Mouse (Mus musculus) limb, embryonic 13.5 days (tissue): ENCODE results near the gene Ifnk. TPM values are rescaled to one million over a fixed set of nuclear protein-coding genes. Genes with fewer than 3 reads are reported as not detected.

Source experiments
- ATAC-seq: fragments of 200-750 bp; cut with Nextera tagmentation; 2 replicates; pipeline ENCODE4 v1.8.0; 2017; ENCODE audit warnings: low read depth, moderate number of reproducible peaks, moderate TSS enrichment; ENCODE audit not compliant: low FRiP score
- H3K27ac ChIP-seq: fragments of 300-500 bp; sonication (generic); 2 replicates; pipeline ENCODE4 v1.5.1; 2015; ENCODE audit warnings: inconsistent platforms, mild to moderate bottlenecking, moderate library complexity
- H3K27me3 ChIP-seq: fragments of 300-500 bp; sonication (generic); 2 replicates; pipeline ENCODE4 v1.6.1; 2015; ENCODE audit warnings: mild to moderate bottlenecking, inconsistent platforms
- H3K36me3 ChIP-seq: fragments of 300-500 bp; sonication (generic); 2 replicates; pipeline ENCODE4 v1.6.1; 2015; ENCODE audit warnings: inconsistent platforms, mild to moderate bottlenecking, moderate library complexity
- H3K4me1 ChIP-seq: fragments of 300-500 bp; sonication (generic); 2 replicates; pipeline ENCODE4 v1.6.1; 2015; ENCODE audit warnings: inconsistent platforms
- H3K4me2 ChIP-seq: fragments of 300-500 bp; sonication (generic); replicated peaks from 2 replicates; pipeline ENCODE4 v1.6.1; 2015; ENCODE audit warnings: inconsistent platforms, mild to moderate bottlenecking, moderate library complexity
- H3K4me3 ChIP-seq: fragments of 300-500 bp; sonication (generic); 2 replicates; pipeline ENCODE4 v1.5.1; 2015; ENCODE audit warnings: moderate library complexity, mild to moderate bottlenecking, inconsistent platforms
- H3K9ac ChIP-seq: fragments of 300-500 bp; sonication (generic); 2 replicates; pipeline ENCODE4 v1.6.1; 2015; ENCODE audit warnings: mild to moderate bottlenecking, inconsistent platforms
- H3K9me3 ChIP-seq: fragments of 300-500 bp; sonication (generic); 2 replicates; pipeline ENCODE4 v1.6.1; 2016; ENCODE audit warnings: inconsistent platforms
- WGBS: fragments of 180-500 bp; shearing (Covaris S2); methylation state at CpG from one replicate; pipeline ENCODE4 v1.1.7; 2015; 5-methylcytosine and 5-hydroxymethylcytosine counted together
- polyA plus RNA-seq: library from polyadenylated mRNA; unstranded; fragments of >200 nt; fragmentation: Nextera tagmentation; extraction: Ambion mirVana; gene quantifications from 2 replicates; pipeline ENCODE4 v1.2.1, GENCODE M21; 2015

The Ifnk gene
- polyA plus RNA-seq, 1 experiment from 2014 or later: 0.31 TPM

- no peak overlapping the region for H3K9ac ChIP-seq
- H3K9me3 ChIP-seq: no peaks in the 10 kb centered on the region
- ATAC-seq: peak; percentile 64; the same call in 1 of the 2 replicates
- H3K4me3 ChIP-seq: no peak overlapping the region
- peak overlapping the region; percentile 44 for H3K4me2 ChIP-seq
- H3K4me1 ChIP-seq: peaks cover 18% of the 10 kb centered on the region
- H3K36me3 ChIP-seq: no peaks in the 10 kb centered on the region
- no peaks in the 10 kb centered on the region for H3K27me3 ChIP-seq
- peak overlapping the region; percentile 74; the same call in 1 of the 2 replicates for H3K27ac ChIP-seq
- 40% methylated on average over 12 of the region's 12 CpGs for WGBS
Observed at GRCm38 (mm10) chr4:35143472-35144102, 8.3 kb upstream of the Ifnk start.

DNA sequence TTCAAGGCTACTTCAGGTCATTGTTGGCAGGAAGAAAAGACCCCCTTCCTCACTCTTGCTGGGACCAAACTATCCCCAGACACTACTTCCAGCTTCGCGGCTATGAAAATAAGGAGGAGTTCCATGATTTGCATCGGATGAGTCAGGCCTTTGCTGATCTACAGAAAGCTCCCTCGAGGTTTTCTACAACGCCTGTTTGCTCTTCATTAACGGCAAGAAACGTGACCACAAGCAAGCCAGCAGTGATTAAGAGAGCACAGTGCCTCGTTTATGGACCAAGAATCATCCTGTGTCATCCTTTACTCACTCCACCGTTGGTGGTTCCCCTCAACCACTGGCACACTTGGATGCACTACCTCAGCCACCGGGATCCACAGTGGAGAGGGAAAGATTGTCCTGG is 6.1 kb upstream of the Ifnk start:
- Histone ChIP-seq H3K9me3 (no peaks in the 10 kb centered on the region), H3K4me1 (peaks cover 18% of the 10 kb centered on the region), H3K27ac (no peak overlapping the region), H3K4me2 (no peak overlapping the region), H3K36me3 (no peaks in the 10 kb centered on the region), H3K9ac (no peak overlapping the region), H3K4me3 (no peak overlapping the region), H3K27me3 (no peaks in the 10 kb centered on the region)
- no peak for ATAC-seq
- WGBS: 89% methylated on average over 10 of the region's 10 CpGs

DNA sequence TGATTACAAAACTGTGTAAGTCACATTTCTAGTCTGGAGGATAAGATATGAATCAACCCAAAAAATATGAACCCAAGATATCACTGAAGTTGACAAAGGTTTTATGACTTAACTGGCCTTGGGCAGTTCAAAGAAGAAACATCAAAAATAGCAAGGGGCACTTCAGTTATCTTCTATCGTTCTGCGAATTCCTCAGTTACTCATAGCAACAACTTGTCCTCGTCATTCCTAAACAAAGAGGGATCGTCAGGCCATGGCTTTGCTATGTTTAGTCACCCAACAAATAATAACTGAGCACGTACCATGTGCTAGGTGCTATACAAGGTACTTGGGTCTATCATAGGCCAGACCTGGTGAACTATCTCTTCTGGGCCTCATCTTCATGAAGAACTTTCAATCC is 5.3 kb upstream of the Ifnk start:
- no peaks in the 10 kb centered on the region for H3K36me3 ChIP-seq
- H3K27me3 ChIP-seq: no peaks in the 10 kb centered on the region
- WGBS: 91% methylated on average over 5 of the region's 5 CpGs
- H3K4me3 ChIP-seq: no peak overlapping the region
- ATAC-seq: no peak
- peaks cover 18% of the 10 kb centered on the region for H3K4me1 ChIP-seq
- no peak overlapping the region for H3K27ac ChIP-seq
- H3K9me3 ChIP-seq: no peaks in the 10 kb centered on the region
- no peak overlapping the region for H3K4me2 ChIP-seq
- no peak overlapping the region for H3K9ac ChIP-seq

DNA sequence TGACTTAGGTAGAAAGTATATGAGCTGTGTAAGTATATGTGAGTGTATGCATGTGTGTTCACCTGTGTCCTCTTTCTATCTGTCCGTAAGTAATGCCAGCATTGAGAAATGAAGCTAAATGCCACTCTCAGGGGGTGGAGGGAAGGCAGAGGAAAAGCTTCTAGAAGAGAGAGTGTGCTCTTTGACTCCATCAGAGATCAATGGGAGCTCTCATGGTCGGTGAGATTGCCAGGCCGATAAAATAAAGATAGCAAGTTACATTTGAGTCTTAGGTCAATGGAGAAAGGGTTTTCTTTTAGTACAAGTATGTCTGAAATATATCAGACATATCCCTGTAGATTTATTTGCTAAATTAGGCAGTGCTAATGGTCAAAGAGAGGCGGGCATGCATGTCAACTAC is 3.5 kb upstream of the Ifnk start:
- H3K27me3 ChIP-seq: no peaks in the 10 kb centered on the region
- no peak overlapping the region for H3K4me3 ChIP-seq
- no peak for ATAC-seq
- H3K4me1 ChIP-seq: peaks cover 12% of the 10 kb centered on the region
- H3K9me3 ChIP-seq: no peaks in the 10 kb centered on the region
- no peak overlapping the region for H3K27ac ChIP-seq
- H3K9ac ChIP-seq: no peak overlapping the region
- H3K4me2 ChIP-seq: no peak overlapping the region
- no peaks in the 10 kb centered on the region for H3K36me3 ChIP-seq
- 87% methylated on average over 4 of the region's 4 CpGs for WGBS

- Histone ChIP-seq H3K4me2 (no peak overlapping the region), H3K27ac (no peak overlapping the region), H3K4me1 (peaks cover 9% of the 10 kb centered on the region), H3K9me3 (no peaks in the 10 kb centered on the region), H3K27me3 (no peaks in the 10 kb centered on the region), H3K36me3 (no peaks in the 10 kb centered on the region), H3K4me3 (no peak overlapping the region), H3K9ac (no peak overlapping the region)
- 90% methylated on average over 3 of the region's 3 CpGs for WGBS
- ATAC-seq: no peak
Observed at GRCm38 (mm10) chr4:35150706-35151105, 1.1 kb upstream of the Ifnk start.

DNA sequence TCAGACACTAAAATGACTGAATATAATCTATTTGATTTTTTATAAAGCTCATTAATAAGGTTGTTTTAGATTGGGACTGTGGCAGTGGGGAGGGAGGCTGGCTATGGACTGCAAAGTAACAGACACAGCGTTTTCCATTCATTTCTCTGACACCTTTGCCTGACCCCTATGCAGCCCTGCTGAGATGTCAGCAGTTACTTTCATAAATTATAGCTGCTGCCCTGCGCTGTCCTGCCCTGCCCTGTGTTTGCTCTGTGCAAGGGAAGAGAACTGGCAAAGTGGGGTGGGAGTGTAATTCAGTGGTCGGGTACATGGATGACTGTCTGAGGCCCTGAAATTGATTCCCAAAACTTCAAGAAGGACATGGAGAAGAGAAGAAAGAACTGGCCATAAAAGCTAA is 2.2 kb downstream of the Ifnk start:
- no peaks in the 10 kb centered on the region for H3K9me3 ChIP-seq
- no peak for ATAC-seq
- H3K4me3 ChIP-seq: no peak overlapping the region
- peaks cover 14% of the 10 kb centered on the region for H3K4me1 ChIP-seq
- H3K27me3 ChIP-seq: no peaks in the 10 kb centered on the region
- H3K27ac ChIP-seq: no peak overlapping the region
- no peak overlapping the region for H3K9ac ChIP-seq
- 21% methylated on average over 3 of the region's 3 CpGs for WGBS
- H3K36me3 ChIP-seq: no peaks in the 10 kb centered on the region
- H3K4me2 ChIP-seq: no peak overlapping the region

GRCm38 (mm10) chr4:35155132-35155922 is 3.5 kb downstream of the Ifnk start:
- Histone ChIP-seq H3K4me3 (peak overlapping the region; percentile 60), H3K4me2 (peak overlapping the region; percentile 85), H3K9ac (peak overlapping the region; percentile 79; the same call in 1 of the 2 replicates), H3K27me3 (0 out of 2 replicates have a peak, but pooled peaks cover 2% of the 10 kb centered on the region), H3K36me3 (no peaks in the 10 kb centered on the region), H3K4me1 (peaks cover 14% of the 10 kb centered on the region), H3K27ac (0 out of 2 replicates have a peak overlapping the region, but pooled peaks have one; percentile 87), H3K9me3 (no peaks in the 10 kb centered on the region)
- no peak for ATAC-seq
- 26% methylated on average over 20 of the region's 20 CpGs for WGBS

DNA sequence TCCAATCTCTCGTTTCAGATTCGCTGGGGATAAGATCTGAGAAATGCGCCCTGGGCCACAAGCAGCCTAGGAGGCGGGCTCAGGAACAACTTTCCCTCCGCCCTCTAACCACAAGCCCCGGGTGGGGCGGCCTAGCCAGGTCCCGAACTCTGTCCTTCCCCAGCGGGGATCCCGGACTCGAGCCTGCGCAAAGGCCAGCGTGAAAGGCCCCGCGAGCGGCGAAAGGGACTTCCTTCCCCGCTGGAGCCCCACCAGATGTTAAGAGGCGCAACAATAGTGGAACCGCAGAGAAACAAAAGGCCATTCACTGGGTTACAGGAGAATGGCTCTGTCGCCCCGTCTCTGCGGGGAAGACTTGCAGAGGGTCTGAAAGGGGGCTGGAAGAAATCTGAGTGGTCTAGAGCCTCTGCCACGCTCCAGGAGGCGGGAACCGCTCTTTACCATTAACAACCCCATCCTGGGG is 4.3 kb downstream of the Ifnk start:
- Histone ChIP-seq H3K27ac (peak overlapping the region; percentile 87), H3K9ac (peak overlapping the region; percentile 79), H3K9me3 (no peaks in the 10 kb centered on the region), H3K36me3 (no peaks in the 10 kb centered on the region), H3K27me3 (0 out of 2 replicates have a peak, but pooled peaks cover 2% of the 10 kb centered on the region), H3K4me3 (peak overlapping the region; percentile 60), H3K4me1 (peaks cover 14% of the 10 kb centered on the region), H3K4me2 (peak overlapping the region; percentile 85)
- under 1% methylated on average over 26 of the region's 26 CpGs for WGBS
- ATAC-seq: peak; percentile 89

- peak within 1 kb of the TSS; percentile 87 for H3K27ac ChIP-seq
- peak within 1 kb of the TSS; percentile 60 for H3K4me3 ChIP-seq
- peak; percentile 81 for ATAC-seq
- H3K36me3 ChIP-seq: no peaks in the 10 kb centered on the region
- peak within 1 kb of the TSS; percentile 85 for H3K4me2 ChIP-seq
- WGBS: under 1% methylated on average over 50 of the region's 50 CpGs
- no peaks in the 10 kb centered on the region for H3K9me3 ChIP-seq
- H3K9ac ChIP-seq: peak within 1 kb of the TSS; percentile 79
- 0 out of 2 replicates have a peak, but pooled peaks cover 2% of the 10 kb centered on the region for H3K27me3 ChIP-seq
- peaks cover 14% of the 10 kb centered on the region for H3K4me1 ChIP-seq
Observed at GRCm38 (mm10) chr4:35156751-35157611, 5.1 kb downstream of the Ifnk start, which contains the start of gene Mob3b. TSS of gene Mob3b (minus strand) at chr4:35157484.

GRCm38 (mm10) chr4:35157815-35158214 is 6.0 kb downstream of the Ifnk start:
- no peak overlapping the region for H3K27ac ChIP-seq
- H3K4me2 ChIP-seq: peak overlapping the region; percentile 85
- no peak for ATAC-seq
- peaks cover 14% of the 10 kb centered on the region for H3K4me1 ChIP-seq
- 49% methylated on average over 11 of the region's 11 CpGs for WGBS
- H3K27me3 ChIP-seq: 0 out of 2 replicates have a peak, but pooled peaks cover 2% of the 10 kb centered on the region
- no peak overlapping the region for H3K4me3 ChIP-seq
- no peaks in the 10 kb centered on the region for H3K9me3 ChIP-seq
- H3K9ac ChIP-seq: no peak overlapping the region
- H3K36me3 ChIP-seq: no peaks in the 10 kb centered on the region

DNA sequence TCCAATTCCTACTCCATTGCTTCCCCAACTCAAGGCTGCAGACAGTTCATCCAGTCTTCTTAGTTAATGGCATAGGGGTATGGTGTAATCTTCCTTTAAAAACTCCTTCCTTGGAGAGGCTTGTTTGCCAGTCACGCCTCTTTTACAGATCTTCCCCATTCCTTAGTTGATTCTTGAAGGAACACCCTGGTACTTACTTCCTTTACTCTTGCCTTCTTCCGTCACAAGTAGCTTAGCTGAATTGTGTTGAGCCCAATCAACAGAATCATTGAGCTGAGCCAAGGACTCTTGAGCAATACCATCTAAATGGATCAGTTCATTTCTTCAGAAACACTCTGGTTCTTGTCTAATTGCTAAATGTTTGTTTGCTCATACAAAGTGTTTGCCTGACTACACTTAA is 13.4 kb downstream of the Ifnk start:
- Histone ChIP-seq H3K27me3 (no peaks in the 10 kb centered on the region), H3K4me3 (no peak overlapping the region), H3K36me3 (no peaks in the 10 kb centered on the region), H3K9ac (no peak overlapping the region), H3K4me2 (no peak overlapping the region), H3K9me3 (no peaks in the 10 kb centered on the region), H3K4me1 (0 out of 2 replicates have a peak, but pooled peaks cover 3% of the 10 kb centered on the region), H3K27ac (no peak overlapping the region)
- no peak for ATAC-seq
- WGBS: 89% methylated on average over 2 of the region's 2 CpGs
